Comparison of ENCODE assay signal across 8 mouse cellular contexts in genomic region chr7:19227883-19228792, GRCm38 (mm10). TPM values are rescaled to one million over a fixed set of nuclear protein-coding genes. Genes with fewer than 3 reads are reported as not detected.
DNase-seq lines count a peak whose midpoint lies in the region; ATAC-seq and TF ChIP-seq lines count a peak whose summit lies in the region.

Gene Opa3 (plus strand): TSS chr7:19228334.

- H3K36me3 ChIP-seq in MEL (ENCODE audit: control insufficient read depth in 1 of 2, insufficient read depth in 2 of 2, low read length in 2 of 2) = no peaks in the 10 kb centered on the region
- H3K36me3 ChIP-seq in forebrain, postnatal 0 days (ENCODE audit: insufficient read depth) = no peaks in the 10 kb centered on the region
- H3K36me3 ChIP-seq in lung, embryonic 15.5 days = no peaks in the 10 kb centered on the region

- under 1% methylated on average over 91 of the region's 91 CpGs for WGBS in cerebellum, adult 2 months
- WGBS in forebrain, postnatal 0 days = 1% methylated on average over 80 of the region's 91 CpGs
- 0% methylated on average over 91 of the region's 91 CpGs for whole genome bisulfite sequencing in lung, embryonic 15.5 days

- DNase-seq in MEL (ENCODE audit: low read depth, low spot score) = peak; percentile 100
- DNase-seq in cerebellum, adult 2 months = peak; percentile 99 to 100
- DNase-seq in forebrain, postnatal 0 days = peak; percentile 100
- peak; percentile 99 for DNase-seq in heart, postnatal 4 days
- DNase-seq in layer of hippocampus, adult 8-10 months (ENCODE audit: low spot score in 2 of 2) = peak; percentile 100
- DNase-seq in ovary, adult 18-20 months (ENCODE audit: low spot score) = peak; percentile 99
- DNase-seq in thymus, postnatal 0 days (ENCODE audit: low spot score) = peak; percentile 100

- no peak for TF ChIP-seq RAD21 in MEL (IDR thresholded peaks at IDR 0.05; ENCODE audit: low read depth, low read length)

- H3K9me3 ChIP-seq in MEL (replicated peaks; ENCODE audit: insufficient read depth, low read length) = no peaks in the 10 kb centered on the region
- H3K9me3 ChIP-seq in forebrain, postnatal 0 days (ENCODE audit: low read length) = no peaks in the 10 kb centered on the region
- no peaks in the 10 kb centered on the region for H3K9me3 ChIP-seq in lung, embryonic 15.5 days

- peak within 1 kb of the TSS; percentile 81 to 92 for H3K4me3 ChIP-seq in MEL (ENCODE audit: control insufficient read depth in 1 of 2, insufficient read depth in 1 of 2, low read depth in 2 of 2, low read length in 2 of 2)
- peak within 1 kb of the TSS; percentile 99 for H3K4me3 ChIP-seq in cerebellum, adult 2 months (replicated peaks; ENCODE audit: insufficient read depth, low read depth, low read length)
- peak within 1 kb of the TSS; percentile 68 for H3K4me3 ChIP-seq in forebrain, postnatal 0 days (ENCODE audit: low read depth, low read length)
- H3K4me3 ChIP-seq in lung, embryonic 15.5 days = peak within 1 kb of the TSS; percentile 66

- H3K4me1 ChIP-seq in MEL (ENCODE audit: control insufficient read depth in 1 of 2, insufficient read depth in 2 of 2, low read length in 2 of 2) = peaks cover 0 to 7% of the 10 kb centered on the region in 2 experiments; a peak in 3 of 4 replicates
- peaks cover 6% of the 10 kb centered on the region; the same call in 1 of the 2 replicates for H3K4me1 ChIP-seq in cerebellum, adult 2 months (ENCODE audit: control insufficient read depth, insufficient read depth, low read length)
- H3K4me1 ChIP-seq in forebrain, postnatal 0 days (ENCODE audit: insufficient read depth) = peaks cover 12% of the 10 kb centered on the region
- H3K4me1 ChIP-seq in lung, embryonic 15.5 days = peaks cover 20% of the 10 kb centered on the region

- peak; percentile 94 for ATAC-seq in forebrain, postnatal 0 days
- peak; percentile 95 for ATAC-seq in lung, embryonic 15.5 days (ENCODE audit: borderline replicate concordance, extremely low read depth, low FRiP score, low TSS enrichment)

- TF ChIP-seq POLR2A in MEL (IDR thresholded peaks at IDR 0.05; ENCODE audit: control insufficient read depth in 1 of 2, insufficient read depth in 1 of 2, low read depth in 1 of 2, low read length in 2 of 2, poor library complexity in 1 of 2) = peak; percentile 78 to 91
- peak; percentile 87 for TF ChIP-seq POLR2A in cerebellum, adult 2 months (IDR thresholded peaks at IDR 0.05; ENCODE audit: borderline replicate concordance, insufficient read depth, low read length)

- peak in 1 of 2 experiments; percentile 11; a peak in 2 of 4 replicates for TF ChIP-seq EP300 in MEL (IDR thresholded peaks at IDR 0.05; ENCODE audit: low read depth in 1 of 2, low read length in 2 of 2)

- peak within 1 kb of the TSS; percentile 89 for H3K4me2 ChIP-seq in forebrain, postnatal 0 days (ENCODE audit: low read depth)
- H3K4me2 ChIP-seq in lung, embryonic 15.5 days = peak within 1 kb of the TSS; percentile 78

- peak within 1 kb of the TSS; percentile 94 for H3K27ac ChIP-seq in MEL (ENCODE audit: control insufficient read depth, low read depth, low read length)
- peak within 1 kb of the TSS; percentile 98 for H3K27ac ChIP-seq in cerebellum, adult 2 months (ENCODE audit: insufficient read depth, low read length)
- H3K27ac ChIP-seq in forebrain, postnatal 0 days (ENCODE audit: low read depth, low read length) = peak within 1 kb of the TSS; percentile 99
- peak within 1 kb of the TSS; percentile 99 for H3K27ac ChIP-seq in lung, embryonic 15.5 days

- peak within 1 kb of the TSS; percentile 88 for H3K9ac ChIP-seq in MEL (ENCODE audit: control insufficient read depth, low read depth, low read length, poor library complexity, severe bottlenecking)
- H3K9ac ChIP-seq in forebrain, postnatal 0 days = peak within 1 kb of the TSS; percentile 76
- H3K9ac ChIP-seq in lung, embryonic 15.5 days = peak within 1 kb of the TSS; percentile 76

- TF ChIP-seq CTCF in MEL (IDR thresholded peaks at IDR 0.05 in 2 of 3, conservative IDR thresholded peaks at IDR 0.05 in 1 of 3; ENCODE audit: control insufficient read depth in 1 of 3, insufficient read depth in 1 of 3, low read depth in 2 of 3, low read length in 3 of 3, poor library complexity in 1 of 3, severe bottlenecking in 1 of 3) = no peak
- peak; percentile 49; the same call in 1 of the 2 replicates for TF ChIP-seq CTCF in cerebellum, adult 2 months (IDR thresholded peaks at IDR 0.05; ENCODE audit: borderline replicate concordance, insufficient read depth, low read depth, low read length)
- TF ChIP-seq CTCF in forebrain, postnatal 0 days (IDR thresholded peaks at IDR 0.05; ENCODE audit: low read depth) = peak; percentile 80

- H3K79me2 ChIP-seq in MEL (ENCODE audit: control insufficient read depth, insufficient read depth, low read length, poor library complexity) = peaks cover 43% of the 10 kb centered on the region

- no peaks in the 10 kb centered on the region for H3K27me3 ChIP-seq in MEL (ENCODE audit: control insufficient read depth in 1 of 2, insufficient read depth in 2 of 2, low read length in 2 of 2)
- H3K27me3 ChIP-seq in cerebellum, adult 2 months (ENCODE audit: control insufficient read depth, insufficient read depth, low read length) = no peaks in the 10 kb centered on the region
- no peaks in the 10 kb centered on the region for H3K27me3 ChIP-seq in forebrain, postnatal 0 days (ENCODE audit: insufficient read depth, low read length)
- no peaks in the 10 kb centered on the region for H3K27me3 ChIP-seq in lung, embryonic 15.5 days

TF ChIP-seq in MEL, 35 proteins besides CTCF, POLR2A, EP300 and RAD21:
- no peak for TF ChIP-seq UBTF (IDR thresholded peaks at IDR 0.05; ENCODE audit: borderline replicate concordance, insufficient read depth, low read depth, low read length)
- TF ChIP-seq HCFC1 (IDR thresholded peaks at IDR 0.05; ENCODE audit: low read depth, low read length) = peak; percentile 83
- peak; percentile 69; the same call in 1 of the 2 replicates for TF ChIP-seq ETS1 (IDR thresholded peaks at IDR 0.05; ENCODE audit: low read depth, low read length)
- TF ChIP-seq CHD1 (IDR thresholded peaks at IDR 0.05; ENCODE audit: low read depth, low read length) = 0 out of 2 replicates have a peak, but pooled peaks have one; percentile 39
- peak; percentile 27; the same call in 1 of the 2 replicates for TF ChIP-seq BHLHE40 (IDR thresholded peaks at IDR 0.05; ENCODE audit: borderline replicate concordance, low read depth, low read length)
- TF ChIP-seq SIN3A (IDR thresholded peaks at IDR 0.05; ENCODE audit: low read length) = peak; percentile 70
- peak; percentile 54; the same call in 1 of the 2 replicates for TF ChIP-seq ZMIZ1 (IDR thresholded peaks at IDR 0.05; ENCODE audit: low read depth, low read length)
- peak; percentile 49; the same call in 1 of the 2 replicates for TF ChIP-seq USF1 (IDR thresholded peaks at IDR 0.05; ENCODE audit: low read depth, low read length)
- peak; percentile 77 for TF ChIP-seq NELFE (IDR thresholded peaks at IDR 0.05; ENCODE audit: low read depth, low read length)
- TF ChIP-seq ZC3H11A (IDR thresholded peaks at IDR 0.05; ENCODE audit: low read depth, low read length) = no peak
- no peak for TF ChIP-seq RCOR1 (IDR thresholded peaks at IDR 0.05; ENCODE audit: low read depth, low read length)
- TF ChIP-seq KAT2A (conservative IDR thresholded peaks at IDR 0.05; ENCODE audit: low read depth, low read length) = peak; percentile 53; the same call in 1 of the 2 replicates
- peak; percentile 54; the same call in 1 of the 2 replicates for TF ChIP-seq NRF1 (IDR thresholded peaks at IDR 0.05; ENCODE audit: insufficient read depth, low read depth, low read length, poor library complexity, severe bottlenecking)
- TF ChIP-seq POLR2AphosphoS2 (IDR thresholded peaks at IDR 0.05; ENCODE audit: low read length) = peak; percentile 87
- peak; percentile 98 for TF ChIP-seq MAZ (IDR thresholded peaks at IDR 0.05; ENCODE audit: low read depth, low read length)
- TF ChIP-seq USF2 (IDR thresholded peaks at IDR 0.05; ENCODE audit: borderline replicate concordance in 1 of 2, insufficient read depth in 1 of 2, low read depth in 1 of 2, low read length in 2 of 2) = no peak
- TF ChIP-seq MAX (IDR thresholded peaks at IDR 0.05; ENCODE audit: low read length) = peak; percentile 79
- TF ChIP-seq MEF2A (IDR thresholded peaks at IDR 0.05; ENCODE audit: extremely low read depth, insufficient replicate concordance, low read depth, low read length, poor library complexity, severe bottlenecking) = no peak
- peak; percentile 86 for TF ChIP-seq CHD2 (IDR thresholded peaks at IDR 0.05; ENCODE audit: low read length)
- peak; percentile 11; the same call in 1 of the 2 replicates for TF ChIP-seq TCF12 (IDR thresholded peaks at IDR 0.05; ENCODE audit: low read depth, low read length)
- TF ChIP-seq ZKSCAN1 (IDR thresholded peaks at IDR 0.05; ENCODE audit: low read depth, low read length) = no peak
- peak; percentile 86 for TF ChIP-seq TBP (IDR thresholded peaks at IDR 0.05; ENCODE audit: low read depth, low read length)
- no peak for TF ChIP-seq JUND (IDR thresholded peaks at IDR 0.05; ENCODE audit: low read depth, low read length)
- TF ChIP-seq MYC (IDR thresholded peaks at IDR 0.05; ENCODE audit: low read depth, low read length) = peak; percentile 45; the same call in 1 of the 2 replicates
- TF ChIP-seq MYB (IDR thresholded peaks at IDR 0.05; ENCODE audit: low read depth, low read length) = peak; percentile 77
- peak; percentile 86 for TF ChIP-seq MXI1 (IDR thresholded peaks at IDR 0.05; ENCODE audit: low read depth, low read length)
- no peak; the same call in 1 of the 2 replicates for TF ChIP-seq POLR2AphosphoS5 (IDR thresholded peaks at IDR 0.05; ENCODE audit: borderline replicate concordance, low read depth, low read length)
- 0 out of 2 replicates have a peak, but pooled peaks have one; percentile 21 for TF ChIP-seq ELF1 (IDR thresholded peaks at IDR 0.05; ENCODE audit: low read depth, low read length)

RNA-seq across cellular contexts. Expression of gene Opa3, which starts in this region (rescaled TPM):
- 16.3 and 18.5 TPM in 2 replicates for total RNA-seq in MEL (2012; rRNA removed)
- 10 to 100 TPM; 37.2 to 85.4 TPM for polyA plus RNA-seq in MEL (2012; ENCODE audit: insufficient read depth in 1 of 2, insufficient read length in 2 of 2, low read depth in 1 of 2, low replicate concordance in 2 of 2, missing spikeins in 1 of 2)
- polyA plus RNA-seq in cerebellum, adult 2 months (2012; rRNA removed) = 39.1 and 40.1 TPM in 2 replicates
- 32.2 and 34.4 TPM in 2 replicates for total RNA-seq in forebrain, postnatal 0 days (2014; rRNA removed)
- 35.1 and 35.8 TPM in 2 replicates for polyA plus RNA-seq in forebrain, postnatal 0 days (2015; fragmentation: Nextera tagmentation; extraction: Ambion mirVana)
- 10 to 100 TPM; 54.7 to 60.0 TPM for total RNA-seq in heart, postnatal 4 days (2021)
- 10 to 100 TPM; 33.8 to 45.7 (median 40.7) TPM for total RNA-seq in layer of hippocampus, adult 8-10 months (2022)
- polyA plus RNA-seq in lung, embryonic 15.5 days (2015; fragmentation: Nextera tagmentation; extraction: Ambion mirVana) = 33.2 and 34.6 TPM in 2 replicates
- polyA plus RNA-seq in thymus, postnatal 0 days (2015; fragmentation: Nextera tagmentation; extraction: Ambion mirVana) = 25.4 and 25.7 TPM in 2 replicates

Comparison
In these comparisons a context has a peak if more than half of its experiments do, and no peak if none do; other contexts are left out.
1. Peak in every context shown above with its lines: DNase-seq, ATAC-seq, H3K4me3 ChIP-seq and H3K27ac ChIP-seq.
2. CTCF ChIP-seq: peak in cerebellum, adult 2 months (single experiment) and forebrain, postnatal 0 days (single experiment); none in MEL (0 of 3).